Mouse (Mus musculus) splenic B cell, adult 2 months (primary cell): ENCODE measurements around the gene Slc22a23.

Source experiments
- DNase-seq: peaks from one replicate; pipeline ENCODE4 v3.0.0-alpha.2; 2011; ENCODE audit warnings: low read depth, low spot score
- H3K27me3 ChIP-seq: 2 replicates; pipeline ENCODE4 v1.6.1; 2012; ENCODE audit warnings: mild to moderate bottlenecking, low read length, moderate library complexity, mixed read lengths; ENCODE audit not compliant: control insufficient read depth, poor library complexity, insufficient read depth, severe bottlenecking
- H3K36me3 ChIP-seq: 2 replicates; pipeline ENCODE4 v1.6.1; 2012; ENCODE audit warnings: mild to moderate bottlenecking, low read length, moderate library complexity, mixed read lengths; ENCODE audit not compliant: control insufficient read depth, poor library complexity, insufficient read depth, severe bottlenecking

Slc22a23 gene

DNA sequence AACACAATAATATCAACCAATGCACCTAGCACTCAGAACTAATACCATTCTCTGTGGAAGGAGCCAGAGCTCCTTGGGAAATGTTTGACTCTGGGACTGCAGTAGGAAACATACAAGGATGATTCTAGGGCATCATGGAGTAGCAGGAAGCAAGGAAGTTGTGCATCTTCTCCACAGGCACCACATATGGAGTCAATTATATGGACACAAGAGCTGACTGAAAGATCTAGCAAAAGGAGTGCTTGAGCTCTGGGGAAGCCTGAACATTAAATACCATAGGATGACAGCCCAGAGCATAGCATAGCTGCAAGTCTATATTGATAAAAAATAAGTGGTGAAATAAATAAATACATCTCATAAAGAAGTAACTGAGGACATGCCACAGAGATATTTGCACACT is 6.5 kb upstream of the Slc22a23 start:
- DNase-seq: no peak
- Histone ChIP-seq H3K36me3 (no peaks in the 10 kb centered on the region), H3K27me3 (peaks cover 2% of the 10 kb centered on the region)

DNA sequence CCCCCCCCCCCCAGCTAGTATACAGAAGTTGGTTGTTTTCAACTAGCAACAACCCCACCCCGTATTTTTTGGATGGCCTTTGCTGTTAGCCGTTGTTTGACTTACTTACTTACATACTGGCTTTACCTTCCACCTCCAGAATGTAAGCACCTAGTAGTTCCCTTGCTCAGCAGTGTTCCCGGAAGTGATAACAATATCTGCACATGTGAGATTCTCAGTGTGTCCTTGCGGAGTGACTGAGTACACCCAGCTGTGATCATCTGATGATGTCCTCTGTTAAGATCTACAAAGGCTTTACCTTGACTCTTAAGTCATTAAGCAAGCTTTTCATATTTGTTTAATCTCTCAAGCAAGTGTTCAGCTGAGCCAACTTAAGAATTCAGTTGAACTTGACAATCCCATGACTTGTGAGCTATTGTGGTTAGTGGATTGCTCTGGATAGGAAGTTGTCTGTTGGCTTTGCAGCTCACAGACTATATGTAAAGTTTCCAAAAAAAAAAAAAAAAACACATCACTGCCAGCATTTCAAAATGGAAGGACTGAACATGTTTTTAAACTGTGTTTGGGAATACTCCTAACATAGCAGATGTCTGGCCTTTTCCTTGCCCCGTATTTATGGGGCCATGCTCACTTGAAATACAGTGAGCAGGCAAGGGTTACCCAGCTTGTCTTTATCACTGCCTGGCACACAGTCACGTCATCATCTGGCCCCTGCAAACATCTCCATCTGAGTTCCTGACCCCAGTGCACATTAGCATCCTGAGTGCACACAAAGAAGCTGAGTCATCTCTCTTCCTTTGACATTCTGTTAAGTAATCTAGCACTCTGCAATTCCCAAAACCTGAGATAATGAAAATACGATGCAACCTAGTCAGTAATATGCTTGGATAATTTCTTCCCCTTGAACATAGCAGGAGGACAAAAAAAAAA is 3.2 kb upstream of the Slc22a23 start:
- Histone ChIP-seq H3K36me3 (no peaks in the 10 kb centered on the region), H3K27me3 (peaks cover 2% of the 10 kb centered on the region)
- no peak for DNase-seq

DNA sequence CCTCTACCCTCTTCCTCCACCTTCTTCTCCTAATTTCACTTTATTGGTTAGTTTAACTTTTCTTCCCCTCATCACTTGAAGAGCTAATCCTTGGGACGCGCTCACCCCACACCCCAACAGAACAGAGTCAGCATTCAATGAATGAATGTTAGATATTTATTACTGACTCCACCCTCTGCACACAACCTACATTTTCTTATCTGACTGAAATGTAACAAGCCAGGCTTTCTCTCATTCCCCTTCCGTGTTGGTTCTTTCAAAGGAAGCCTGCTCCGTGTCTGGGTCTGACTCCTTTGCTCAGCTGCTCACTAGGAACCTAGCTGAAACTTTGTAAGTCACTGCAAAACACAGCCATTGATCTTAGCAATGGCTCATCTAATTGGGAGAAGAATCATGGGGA is 1.8 kb upstream of the Slc22a23 start:
- no peak for DNase-seq
- Histone ChIP-seq H3K36me3 (no peaks in the 10 kb centered on the region), H3K27me3 (peaks cover 2% of the 10 kb centered on the region)

DNA sequence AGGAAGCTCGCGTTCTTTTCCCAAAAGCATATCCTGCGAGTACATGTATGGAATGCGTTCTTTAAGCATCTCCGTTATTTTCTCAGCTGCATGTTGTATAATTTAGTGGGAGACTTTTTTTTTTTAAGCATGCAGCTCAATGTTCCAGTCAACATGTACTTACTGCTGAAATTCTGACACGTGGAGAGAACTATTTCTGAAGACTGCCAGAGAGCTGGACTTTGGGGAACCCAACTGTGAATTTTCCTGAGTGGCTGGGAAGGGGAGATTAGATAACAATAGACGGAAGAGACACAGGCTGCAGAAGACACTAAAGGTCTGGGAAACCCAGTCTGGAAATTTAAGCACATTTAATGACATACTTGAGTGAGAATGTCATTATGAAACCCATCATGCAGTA is 1.3 kb upstream of the Slc22a23 start:
- Histone ChIP-seq H3K36me3 (no peaks in the 10 kb centered on the region), H3K27me3 (peaks cover 2% of the 10 kb centered on the region)
- no peak for DNase-seq

DNA sequence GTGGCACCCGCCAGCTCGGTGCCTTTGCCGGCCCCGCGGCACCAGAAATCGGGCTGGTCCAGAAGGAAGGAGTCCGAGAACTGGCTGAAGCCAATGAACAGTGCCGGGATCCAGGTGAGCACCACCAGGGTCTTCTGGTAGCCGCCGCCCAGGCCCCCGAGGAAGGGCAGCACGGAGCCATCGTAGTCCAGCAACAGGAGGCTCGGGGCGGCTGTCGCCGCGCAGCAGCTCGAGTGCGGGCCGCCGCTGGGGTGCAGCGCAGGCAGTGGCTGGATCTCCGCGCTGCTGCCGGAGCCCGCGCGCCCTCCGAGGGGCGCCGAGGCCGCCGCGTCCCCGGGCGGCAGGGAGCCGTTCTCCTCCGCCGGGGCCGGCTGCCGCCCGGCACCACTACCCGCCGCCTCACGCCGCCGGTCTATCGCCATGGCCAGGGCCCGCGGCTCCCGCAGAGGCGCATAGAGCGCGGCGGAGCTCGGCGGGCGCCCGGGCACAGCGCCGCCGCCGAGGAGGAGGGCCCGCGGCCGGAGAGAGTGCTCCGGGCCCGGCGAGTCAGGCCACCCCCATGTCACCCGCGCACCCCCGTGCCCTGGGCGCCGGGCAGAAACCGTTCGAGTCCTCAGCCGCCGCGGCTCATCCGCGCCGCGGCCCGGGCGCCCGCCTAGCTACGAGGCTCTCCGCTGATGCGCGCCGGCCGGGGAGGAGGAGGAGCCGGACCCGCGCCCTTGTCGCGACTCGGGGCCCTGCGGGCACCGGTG is 430 bp downstream of the Slc22a23 start:
- Histone ChIP-seq H3K36me3 (no peaks in the 10 kb centered on the region), H3K27me3 (peaks cover 2% of the 10 kb centered on the region; the same call in 1 of the 2 replicates)
- DNase-seq: peak; percentile 9

DNA sequence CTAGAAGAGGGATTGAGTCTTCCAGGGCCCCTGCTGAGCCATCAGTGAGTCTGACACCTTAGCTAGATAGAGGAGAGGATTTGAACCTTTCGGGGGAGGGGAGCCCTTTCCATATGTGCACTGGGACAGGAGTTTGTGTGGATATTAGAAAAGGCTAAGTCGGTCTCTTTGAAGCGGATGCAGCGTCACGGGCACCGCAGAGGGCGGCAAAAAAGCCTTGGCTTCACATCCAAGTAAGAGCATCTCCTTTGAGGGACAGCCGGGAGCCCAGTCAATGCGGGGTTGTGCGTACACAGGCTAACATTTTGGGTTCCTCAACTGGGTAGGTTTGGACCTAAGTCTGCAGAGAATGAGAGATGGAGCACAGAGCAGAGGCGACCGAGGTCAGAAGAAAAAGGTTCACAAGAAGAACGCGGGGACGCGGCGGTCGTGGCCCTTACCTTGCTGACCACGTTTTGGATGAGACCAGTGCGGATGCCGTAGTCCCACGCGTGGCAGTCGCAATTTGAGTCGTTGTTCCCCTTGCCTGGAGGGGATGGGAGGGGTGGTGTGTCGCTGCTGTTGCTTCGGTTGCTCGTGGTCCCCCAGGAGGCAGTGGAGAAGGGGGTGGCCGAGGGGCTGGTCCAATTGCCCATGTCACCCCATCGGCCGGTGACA is 1.1 kb downstream of the Slc22a23 start:
- H3K27me3 ChIP-seq: peaks cover 2% of the 10 kb centered on the region; the same call in 1 of the 2 replicates
- peak; percentile 11 for DNase-seq
- no peaks in the 10 kb centered on the region for H3K36me3 ChIP-seq

DNA sequence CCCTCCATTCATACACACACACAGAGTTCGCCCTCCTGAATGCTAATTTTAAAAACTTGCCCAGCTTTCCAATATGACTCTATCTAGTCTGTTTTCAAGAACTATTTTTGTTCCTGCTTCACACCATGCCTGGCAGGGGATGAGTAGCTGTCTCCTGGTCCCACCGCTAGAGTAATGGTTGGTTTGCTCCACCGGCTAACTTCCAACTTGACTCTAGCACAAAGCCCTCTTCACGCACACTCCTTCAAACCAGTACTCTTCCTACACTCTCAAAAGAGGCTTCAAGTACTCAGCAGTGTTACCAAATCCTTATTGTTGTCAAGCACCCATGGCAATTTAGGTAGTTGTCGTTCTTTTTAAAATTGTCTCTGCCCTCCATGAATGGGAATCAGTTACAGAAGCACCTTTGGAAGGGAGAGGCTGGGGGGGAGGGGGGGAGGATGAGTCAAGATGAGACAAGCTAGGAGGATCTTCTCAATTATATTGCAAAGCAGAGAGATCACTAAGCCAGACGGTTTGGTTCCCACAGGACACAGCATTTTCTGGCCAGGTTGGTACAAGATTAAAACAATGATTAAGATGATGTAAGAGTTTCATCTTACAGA is 2.6 kb downstream of the Slc22a23 start:
- peaks cover 2% of the 10 kb centered on the region; the same call in 1 of the 2 replicates for H3K27me3 ChIP-seq
- no peak for DNase-seq

DNA sequence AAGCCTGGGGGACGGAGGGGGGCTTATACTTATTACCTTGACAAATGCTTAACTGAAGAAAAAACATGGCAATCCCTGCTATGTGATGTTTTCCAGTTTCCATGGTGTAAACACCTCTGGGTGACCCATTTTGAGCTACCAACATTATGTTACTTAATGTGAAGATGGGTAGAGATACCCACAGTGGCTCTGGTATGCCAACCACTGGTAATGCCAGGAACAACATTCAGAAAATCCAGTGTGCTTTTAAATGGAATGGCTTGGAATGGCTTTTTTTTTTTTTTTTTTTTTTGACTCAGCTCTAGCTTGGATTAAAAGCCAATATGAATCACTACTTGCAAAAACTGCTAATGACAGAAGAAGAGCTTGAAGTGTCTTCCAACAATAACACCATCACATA is 8.1 kb downstream of the Slc22a23 start:
- no peak for DNase-seq
- H3K36me3 ChIP-seq: no peaks in the 10 kb centered on the region
- no peaks in the 10 kb centered on the region for H3K27me3 ChIP-seq

More for the DNA sequence above, 2.6 kb downstream of the Slc22a23 start:
- no peaks in the 10 kb centered on the region for H3K36me3 ChIP-seq

DNA sequence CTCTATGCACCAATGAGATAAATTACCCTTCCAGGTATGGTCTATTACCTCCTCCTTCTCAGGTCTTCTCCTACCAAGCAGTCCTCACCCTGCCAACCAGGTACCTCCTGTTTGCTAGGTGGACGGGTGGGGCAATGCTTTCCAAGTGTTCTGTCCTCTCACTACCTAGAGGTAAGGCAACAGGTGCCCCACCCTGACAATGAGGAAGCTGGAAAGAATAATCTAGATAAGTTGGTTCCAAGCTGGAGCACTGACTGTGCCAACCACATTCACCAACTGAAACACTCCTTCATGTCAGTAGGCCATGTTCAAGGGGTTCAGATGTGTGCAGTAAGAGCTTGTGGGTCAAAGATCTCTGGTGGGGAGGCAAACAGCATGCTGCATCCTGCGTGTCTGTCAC is 10.1 kb downstream of the Slc22a23 start:
- no peaks in the 10 kb centered on the region for H3K36me3 ChIP-seq
- no peak for DNase-seq
- H3K27me3 ChIP-seq: no peaks in the 10 kb centered on the region; the same call in 1 of the 2 replicates

DNA sequence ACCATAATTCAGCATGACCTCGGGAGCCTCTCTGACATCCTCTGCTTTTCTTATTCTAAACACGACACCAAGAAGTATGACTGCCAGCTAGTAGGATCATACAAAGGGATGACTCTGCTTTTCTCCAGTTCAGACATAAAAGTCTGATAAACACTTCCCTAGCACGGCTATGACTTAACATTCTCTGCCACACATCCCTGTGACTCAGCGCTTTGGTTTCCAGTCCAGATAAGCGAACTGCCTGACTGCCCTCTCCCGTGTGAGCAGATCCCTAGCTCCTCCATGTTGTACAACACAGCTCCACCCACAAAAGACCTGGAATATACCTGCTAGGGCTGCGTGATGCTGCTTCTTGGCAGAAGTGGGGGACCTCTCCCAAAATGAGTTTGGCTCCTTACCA is 12.2 kb downstream of the Slc22a23 start:
- no peak for DNase-seq
- Histone ChIP-seq H3K27me3 (no peaks in the 10 kb centered on the region; the same call in 1 of the 2 replicates), H3K36me3 (no peaks in the 10 kb centered on the region)

DNA sequence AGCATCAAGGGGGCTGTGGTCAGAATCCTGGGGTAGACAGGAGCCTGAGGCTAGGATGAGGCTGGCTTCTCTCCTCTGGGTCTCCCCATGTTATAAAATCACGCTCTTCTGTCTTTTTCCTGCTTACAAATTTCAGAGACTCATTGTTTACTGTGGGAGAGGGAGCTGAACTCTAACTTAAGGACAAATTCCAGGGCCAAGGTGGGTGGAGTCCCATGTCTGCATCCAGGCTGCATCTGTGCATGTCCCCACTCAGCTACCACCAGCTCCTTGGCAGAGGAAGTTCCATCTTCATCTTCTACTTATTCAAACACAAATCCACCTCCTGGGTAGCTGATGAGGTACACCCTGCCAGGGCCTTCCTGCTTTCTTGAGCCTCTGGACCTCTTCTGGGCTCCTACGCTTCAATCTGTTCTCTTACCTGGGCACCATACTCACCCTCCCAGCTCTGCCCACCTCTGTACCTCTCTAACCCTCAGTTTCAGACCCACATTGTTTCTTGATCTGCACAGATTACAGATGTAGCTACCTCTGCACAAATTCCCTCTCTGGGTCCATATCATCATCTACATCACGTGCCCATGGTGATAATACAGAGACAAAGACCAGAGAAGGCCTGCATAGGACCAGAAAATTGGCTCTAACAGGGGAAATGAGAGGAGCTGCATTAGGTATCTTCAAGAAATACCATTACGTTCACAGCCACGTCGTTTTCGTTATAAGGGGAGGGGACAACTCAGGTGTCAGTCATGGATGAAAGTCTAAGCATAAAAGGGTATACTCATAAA is 13.4 kb downstream of the Slc22a23 start:
- no peak for DNase-seq
- Histone ChIP-seq H3K27me3 (no peaks in the 10 kb centered on the region; the same call in 1 of the 2 replicates), H3K36me3 (no peaks in the 10 kb centered on the region)

DNA sequence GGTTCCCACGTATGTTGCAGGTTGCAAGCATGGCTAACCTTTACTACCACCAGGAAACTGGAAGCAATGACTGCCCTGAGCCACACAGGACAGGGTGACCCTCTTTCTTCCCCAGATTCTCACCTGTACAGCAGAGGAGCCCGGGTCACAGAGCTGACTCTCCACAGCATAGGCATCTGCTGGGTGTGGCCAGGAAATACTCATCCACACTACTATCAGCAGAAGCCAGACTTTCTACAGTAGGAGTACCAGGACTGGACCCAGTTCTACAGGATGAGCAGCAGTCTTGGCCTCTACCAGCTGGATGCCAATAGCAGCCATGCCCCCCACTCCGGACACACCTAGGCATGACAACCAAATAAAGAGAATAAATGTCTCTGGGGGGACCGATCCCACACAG is 15.4 kb downstream of the Slc22a23 start:
- no peaks in the 10 kb centered on the region; the same call in 1 of the 2 replicates for H3K27me3 ChIP-seq
- DNase-seq: no peak
- no peaks in the 10 kb centered on the region for H3K36me3 ChIP-seq

DNA sequence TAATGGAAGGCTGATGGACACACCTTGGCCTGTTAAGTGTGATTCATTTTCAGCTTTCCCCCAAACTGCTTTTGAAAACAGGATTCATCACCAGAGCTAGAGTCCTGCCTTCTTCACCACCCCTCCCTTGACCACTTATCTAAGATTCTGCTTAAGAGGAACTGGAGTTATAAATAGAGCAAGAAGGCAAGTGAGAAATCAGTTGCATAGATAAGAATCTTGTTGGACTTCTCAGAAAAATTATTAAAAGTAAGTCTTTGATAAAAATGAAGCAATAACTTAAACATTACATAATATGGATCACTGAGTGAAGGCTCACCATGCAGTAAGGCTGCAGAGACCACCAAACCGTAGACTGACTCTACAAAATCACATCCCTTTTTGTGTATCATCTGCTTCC is 18.0 kb downstream of the Slc22a23 start:
- DNase-seq: no peak

DNA sequence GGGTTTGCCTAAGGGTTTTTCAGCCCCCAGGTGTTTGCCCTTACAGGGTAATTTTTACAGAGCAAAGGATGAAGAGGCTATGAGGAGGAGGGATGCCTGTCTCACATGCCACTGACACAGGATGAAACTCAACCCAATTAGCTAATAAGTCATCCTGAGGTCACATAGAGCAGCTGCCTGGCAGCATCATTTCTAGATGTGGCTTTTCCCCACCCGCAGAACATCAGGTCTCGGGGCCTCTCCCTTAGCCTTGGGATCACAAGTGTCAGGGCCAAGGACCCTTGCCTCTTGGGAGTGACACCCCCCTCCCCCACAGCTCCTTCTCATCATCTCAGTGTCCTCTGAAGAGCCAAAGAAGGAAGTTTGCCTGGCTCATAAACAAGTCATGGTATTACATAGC is 21.6 kb downstream of the Slc22a23 start:
- no peak for DNase-seq
- H3K27me3 ChIP-seq: no peaks in the 10 kb centered on the region
- H3K36me3 ChIP-seq: no peaks in the 10 kb centered on the region

More for the DNA sequence above, 18.0 kb downstream of the Slc22a23 start:
- Histone ChIP-seq H3K27me3 (no peaks in the 10 kb centered on the region; the same call in 1 of the 2 replicates), H3K36me3 (no peaks in the 10 kb centered on the region)
